Mouse (Mus musculus): ENCODE results near the gene Ppp2r2c. TPM values are rescaled to one million over a fixed set of nuclear protein-coding genes. Genes with fewer than 3 reads are reported as not detected.

The Ppp2r2c gene
- polyA plus RNA-seq, 1 experiment from 2014 or later: not detected

GRCm38 (mm10) chr5:36835933-36836332 is 32.4 kb upstream of the Ppp2r2c start:
- Histone ChIP-seq H3K27ac (replicated peaks in 1 of 2; ENCODE audit: control insufficient read depth in 1 of 2, insufficient read depth in 1 of 2, low read depth in 2 of 2, low read length in 2 of 2) (no peak overlapping the region), H3K36me3 (ENCODE audit: control insufficient read depth, insufficient read depth, low read length) (no peaks in the 10 kb centered on the region), H3K4me1 (ENCODE audit: control insufficient read depth in 2 of 2, insufficient read depth in 2 of 2, low read length in 2 of 2) (peaks cover 0 to 2% of the 10 kb centered on the region in 2 experiments; a peak in 2 of 4 replicates), H3K27me3 (ENCODE audit: control insufficient read depth, insufficient read depth, low read length) (no peaks in the 10 kb centered on the region), H3K4me3 (ENCODE audit: control insufficient read depth in 1 of 2, insufficient read depth in 1 of 2, low read depth in 1 of 2, low read length in 2 of 2) (no peak overlapping the region), H3K4me2 (ENCODE audit: low read length) (no peak overlapping the region), H3K9ac (ENCODE audit: low read length) (no peak overlapping the region), H3K9me3 (ENCODE audit: control insufficient read depth, low read length) (no peaks in the 10 kb centered on the region)
- no peak for ATAC-seq (ENCODE audit: insufficient number of reproducible peaks, insufficient read depth, low FRiP score, low read depth)
- WGBS: under 1% methylated on average over 6 of the region's 6 CpGs

- H3K4me1 ChIP-seq (ENCODE audit: control insufficient read depth in 2 of 2, insufficient read depth in 2 of 2, low read length in 2 of 2): no peaks in the 10 kb centered on the region
- no peaks in the 10 kb centered on the region for H3K9me3 ChIP-seq (ENCODE audit: control insufficient read depth, low read length)
- no peak overlapping the region for H3K4me3 ChIP-seq (ENCODE audit: control insufficient read depth in 1 of 2, insufficient read depth in 1 of 2, low read depth in 1 of 2, low read length in 2 of 2)
- 73% methylated on average over 2 of the region's 2 CpGs for WGBS
- no peak overlapping the region for H3K4me2 ChIP-seq (ENCODE audit: low read length)
- no peak overlapping the region for H3K9ac ChIP-seq (ENCODE audit: low read length)
- ATAC-seq (ENCODE audit: insufficient number of reproducible peaks, insufficient read depth, low FRiP score, low read depth): no peak
- H3K27me3 ChIP-seq (ENCODE audit: control insufficient read depth, insufficient read depth, low read length): no peaks in the 10 kb centered on the region
- H3K36me3 ChIP-seq (ENCODE audit: control insufficient read depth, insufficient read depth, low read length): no peaks in the 10 kb centered on the region
- no peak overlapping the region for H3K27ac ChIP-seq (replicated peaks in 1 of 2; ENCODE audit: control insufficient read depth in 1 of 2, insufficient read depth in 1 of 2, low read depth in 2 of 2, low read length in 2 of 2)
Observed at GRCm38 (mm10) chr5:36839032-36839431, 29.3 kb upstream of the Ppp2r2c start.

- Histone ChIP-seq H3K4me3 (ENCODE audit: control insufficient read depth in 1 of 2, insufficient read depth in 1 of 2, low read depth in 1 of 2, low read length in 2 of 2) (no peak overlapping the region), H3K36me3 (ENCODE audit: control insufficient read depth, insufficient read depth, low read length) (no peaks in the 10 kb centered on the region), H3K9ac (ENCODE audit: low read length) (no peak overlapping the region), H3K27ac (replicated peaks in 1 of 2; ENCODE audit: control insufficient read depth in 1 of 2, insufficient read depth in 1 of 2, low read depth in 2 of 2, low read length in 2 of 2) (no peak overlapping the region), H3K4me2 (ENCODE audit: low read length) (no peak overlapping the region), H3K9me3 (ENCODE audit: control insufficient read depth, low read length) (no peaks in the 10 kb centered on the region), H3K27me3 (ENCODE audit: control insufficient read depth, insufficient read depth, low read length) (no peaks in the 10 kb centered on the region), H3K4me1 (ENCODE audit: control insufficient read depth in 2 of 2, insufficient read depth in 2 of 2, low read length in 2 of 2) (no peaks in the 10 kb centered on the region)
- 43% methylated on average over 8 of the region's 8 CpGs for WGBS
- no peak for ATAC-seq (ENCODE audit: insufficient number of reproducible peaks, insufficient read depth, low FRiP score, low read depth)
Observed at GRCm38 (mm10) chr5:36839602-36840001, 28.7 kb upstream of the Ppp2r2c start.

- ATAC-seq (ENCODE audit: insufficient number of reproducible peaks, insufficient read depth, low FRiP score, low read depth): no peak
- H3K4me2 ChIP-seq (ENCODE audit: low read length): no peak overlapping the region
- H3K36me3 ChIP-seq (ENCODE audit: control insufficient read depth, insufficient read depth, low read length): no peaks in the 10 kb centered on the region
- H3K4me1 ChIP-seq (ENCODE audit: control insufficient read depth in 2 of 2, insufficient read depth in 2 of 2, low read length in 2 of 2): no peaks in the 10 kb centered on the region
- no peaks in the 10 kb centered on the region for H3K9me3 ChIP-seq (ENCODE audit: control insufficient read depth, low read length)
- no peaks in the 10 kb centered on the region for H3K27me3 ChIP-seq (ENCODE audit: control insufficient read depth, insufficient read depth, low read length)
- no peak overlapping the region for H3K27ac ChIP-seq (replicated peaks in 1 of 2; ENCODE audit: control insufficient read depth in 1 of 2, insufficient read depth in 1 of 2, low read depth in 2 of 2, low read length in 2 of 2)
- H3K9ac ChIP-seq (ENCODE audit: low read length): no peak overlapping the region
- WGBS: 70% methylated on average over 7 of the region's 7 CpGs
- H3K4me3 ChIP-seq (ENCODE audit: control insufficient read depth in 1 of 2, insufficient read depth in 1 of 2, low read depth in 1 of 2, low read length in 2 of 2): no peak overlapping the region
Observed at GRCm38 (mm10) chr5:36840092-36840491, 28.2 kb upstream of the Ppp2r2c start.

- H3K27me3 ChIP-seq (ENCODE audit: control insufficient read depth, insufficient read depth, low read length): no peaks in the 10 kb centered on the region
- H3K4me3 ChIP-seq (ENCODE audit: control insufficient read depth in 1 of 2, insufficient read depth in 1 of 2, low read depth in 1 of 2, low read length in 2 of 2): no peak overlapping the region
- ATAC-seq (ENCODE audit: insufficient number of reproducible peaks, insufficient read depth, low FRiP score, low read depth): no peak
- no peaks in the 10 kb centered on the region for H3K4me1 ChIP-seq (ENCODE audit: control insufficient read depth in 2 of 2, insufficient read depth in 2 of 2, low read length in 2 of 2)
- H3K27ac ChIP-seq (replicated peaks in 1 of 2; ENCODE audit: control insufficient read depth in 1 of 2, insufficient read depth in 1 of 2, low read depth in 2 of 2, low read length in 2 of 2): no peak overlapping the region
- H3K9me3 ChIP-seq (ENCODE audit: control insufficient read depth, low read length): no peaks in the 10 kb centered on the region
- H3K36me3 ChIP-seq (ENCODE audit: control insufficient read depth, insufficient read depth, low read length): no peaks in the 10 kb centered on the region
- WGBS: 43% methylated on average over 1 of the region's 1 CpGs
- H3K9ac ChIP-seq (ENCODE audit: low read length): no peak overlapping the region
- H3K4me2 ChIP-seq (ENCODE audit: low read length): no peak overlapping the region
Observed at GRCm38 (mm10) chr5:36841701-36842100, 26.6 kb upstream of the Ppp2r2c start.

- H3K9ac ChIP-seq (ENCODE audit: low read length): no peak overlapping the region
- no peak overlapping the region for H3K4me3 ChIP-seq (ENCODE audit: control insufficient read depth in 1 of 2, insufficient read depth in 1 of 2, low read depth in 1 of 2, low read length in 2 of 2)
- ATAC-seq (ENCODE audit: insufficient number of reproducible peaks, insufficient read depth, low FRiP score, low read depth): no peak
- H3K36me3 ChIP-seq (ENCODE audit: control insufficient read depth, insufficient read depth, low read length): no peaks in the 10 kb centered on the region
- H3K4me2 ChIP-seq (ENCODE audit: low read length): no peak overlapping the region
- no peak overlapping the region for H3K27ac ChIP-seq (replicated peaks in 1 of 2; ENCODE audit: control insufficient read depth in 1 of 2, insufficient read depth in 1 of 2, low read depth in 2 of 2, low read length in 2 of 2)
- no peaks in the 10 kb centered on the region for H3K9me3 ChIP-seq (ENCODE audit: control insufficient read depth, low read length)
- no peaks in the 10 kb centered on the region for H3K27me3 ChIP-seq (ENCODE audit: control insufficient read depth, insufficient read depth, low read length)
- no peaks in the 10 kb centered on the region for H3K4me1 ChIP-seq (ENCODE audit: control insufficient read depth in 2 of 2, insufficient read depth in 2 of 2, low read length in 2 of 2)
- WGBS: 86% methylated on average over 10 of the region's 10 CpGs
Observed at GRCm38 (mm10) chr5:36844490-36844889, 23.8 kb upstream of the Ppp2r2c start.

- 66% methylated on average over 4 of the region's 4 CpGs for WGBS
- H3K36me3 ChIP-seq (ENCODE audit: control insufficient read depth, insufficient read depth, low read length): no peaks in the 10 kb centered on the region
Observed at GRCm38 (mm10) chr5:36851572-36851971, 16.7 kb upstream of the Ppp2r2c start.

GRCm38 (mm10) chr5:36855180-36855579 is 13.1 kb upstream of the Ppp2r2c start:
- Histone ChIP-seq H3K36me3 (ENCODE audit: control insufficient read depth, insufficient read depth, low read length) (no peaks in the 10 kb centered on the region), H3K27ac (replicated peaks in 1 of 2; ENCODE audit: control insufficient read depth in 1 of 2, insufficient read depth in 1 of 2, low read depth in 2 of 2, low read length in 2 of 2) (no peak overlapping the region), H3K4me3 (ENCODE audit: control insufficient read depth in 1 of 2, insufficient read depth in 1 of 2, low read depth in 1 of 2, low read length in 2 of 2) (no peak overlapping the region), H3K27me3 (ENCODE audit: control insufficient read depth, insufficient read depth, low read length) (peaks cover 11% of the 10 kb centered on the region; the same call in 1 of the 2 replicates), H3K9ac (ENCODE audit: low read length) (no peak overlapping the region), H3K4me2 (ENCODE audit: low read length) (no peak overlapping the region), H3K9me3 (ENCODE audit: control insufficient read depth, low read length) (no peaks in the 10 kb centered on the region), H3K4me1 (ENCODE audit: control insufficient read depth in 2 of 2, insufficient read depth in 2 of 2, low read length in 2 of 2) (no peaks in the 10 kb centered on the region)
- ATAC-seq (ENCODE audit: insufficient number of reproducible peaks, insufficient read depth, low FRiP score, low read depth): no peak
- 77% methylated on average over 3 of the region's 3 CpGs for WGBS

More at GRCm38 (mm10) chr5:36851572-36851971, 16.7 kb upstream of the Ppp2r2c start:
- no peak for ATAC-seq (ENCODE audit: insufficient number of reproducible peaks, insufficient read depth, low FRiP score, low read depth)
- H3K27ac ChIP-seq (replicated peaks in 1 of 2; ENCODE audit: control insufficient read depth in 1 of 2, insufficient read depth in 1 of 2, low read depth in 2 of 2, low read length in 2 of 2): no peak overlapping the region
- H3K4me2 ChIP-seq (ENCODE audit: low read length): no peak overlapping the region
- peaks cover 9% of the 10 kb centered on the region; the same call in 1 of the 2 replicates for H3K27me3 ChIP-seq (ENCODE audit: control insufficient read depth, insufficient read depth, low read length)
- H3K4me1 ChIP-seq (ENCODE audit: control insufficient read depth in 2 of 2, insufficient read depth in 2 of 2, low read length in 2 of 2): no peaks in the 10 kb centered on the region
- no peak overlapping the region for H3K4me3 ChIP-seq (ENCODE audit: control insufficient read depth in 1 of 2, insufficient read depth in 1 of 2, low read depth in 1 of 2, low read length in 2 of 2)
- no peak overlapping the region for H3K9ac ChIP-seq (ENCODE audit: low read length)
- H3K9me3 ChIP-seq (ENCODE audit: control insufficient read depth, low read length): no peaks in the 10 kb centered on the region
